Mouse (Mus musculus): ENCODE measurements around the gene Mylk. TPM values are rescaled to one million over a fixed set of nuclear protein-coding genes. Genes with fewer than 3 reads are reported as not detected.

Gene Mylk
- polyA plus RNA-seq, 1 experiment from 2014 or later = 13.4 TPM

GRCm38 (mm10) chr16:34957487-34958230 is 212.6 kb downstream of the Mylk start:
- 77% methylated on average over 8 of the region's 8 CpGs for WGBS
- no peak overlapping the region for H3K9ac ChIP-seq
- ATAC-seq (ENCODE audit: insufficient number of reproducible peaks, insufficient read depth, low FRiP score, low TSS enrichment, low read depth) = no peak

GRCm38 (mm10) chr16:34958667-34959066 is 213.7 kb downstream of the Mylk start:
- peak overlapping the region; percentile 80 for H3K27ac ChIP-seq
- H3K9ac ChIP-seq = no peak overlapping the region
- H3K27me3 ChIP-seq = no peaks in the 10 kb centered on the region
- no peak overlapping the region for H3K4me3 ChIP-seq
- H3K9me3 ChIP-seq = no peaks in the 10 kb centered on the region
- 19% methylated on average over 9 of the region's 9 CpGs for WGBS
- peaks cover 14% of the 10 kb centered on the region for H3K36me3 ChIP-seq
- peak overlapping the region; percentile 14; the same call in 1 of the 2 replicates for H3K4me2 ChIP-seq
- 0 out of 2 replicates have a peak, but pooled peaks have one; percentile 50 for ATAC-seq (ENCODE audit: insufficient number of reproducible peaks, insufficient read depth, low FRiP score, low TSS enrichment, low read depth)
- peaks cover 49% of the 10 kb centered on the region for H3K4me1 ChIP-seq

More at GRCm38 (mm10) chr16:34957487-34958230, 212.6 kb downstream of the Mylk start:
- peak overlapping the region; percentile 80 for H3K27ac ChIP-seq
- no peaks in the 10 kb centered on the region for H3K27me3 ChIP-seq
- no peaks in the 10 kb centered on the region for H3K9me3 ChIP-seq
- H3K4me3 ChIP-seq = no peak overlapping the region
- H3K4me2 ChIP-seq = no peak overlapping the region
- peaks cover 38% of the 10 kb centered on the region for H3K4me1 ChIP-seq
- peaks cover 14% of the 10 kb centered on the region for H3K36me3 ChIP-seq

GRCm38 (mm10) chr16:34959261-34959660 is 214.3 kb downstream of the Mylk start:
- no peaks in the 10 kb centered on the region for H3K9me3 ChIP-seq
- no peak overlapping the region for H3K4me2 ChIP-seq
- H3K9ac ChIP-seq = no peak overlapping the region
- peaks cover 49% of the 10 kb centered on the region for H3K4me1 ChIP-seq
- no peaks in the 10 kb centered on the region for H3K27me3 ChIP-seq
- no peak for ATAC-seq (ENCODE audit: insufficient number of reproducible peaks, insufficient read depth, low FRiP score, low TSS enrichment, low read depth)
- peak overlapping the region; percentile 80 for H3K27ac ChIP-seq
- H3K4me3 ChIP-seq = no peak overlapping the region
- WGBS = 75% methylated on average over 5 of the region's 5 CpGs
- H3K36me3 ChIP-seq = peaks cover 14% of the 10 kb centered on the region

GRCm38 (mm10) chr16:34960243-34960642 is 215.2 kb downstream of the Mylk start:
- no peaks in the 10 kb centered on the region for H3K9me3 ChIP-seq
- WGBS = 71% methylated on average over 5 of the region's 5 CpGs
- peaks cover 49% of the 10 kb centered on the region for H3K4me1 ChIP-seq
- no peak overlapping the region for H3K9ac ChIP-seq
- H3K4me2 ChIP-seq = no peak overlapping the region
- peak overlapping the region; percentile 51; the same call in 1 of the 2 replicates for H3K27ac ChIP-seq
- H3K36me3 ChIP-seq = peaks cover 7% of the 10 kb centered on the region; the same call in 1 of the 2 replicates
- no peak overlapping the region for H3K4me3 ChIP-seq
- no peaks in the 10 kb centered on the region for H3K27me3 ChIP-seq
- ATAC-seq (ENCODE audit: insufficient number of reproducible peaks, insufficient read depth, low FRiP score, low TSS enrichment, low read depth) = no peak

GRCm38 (mm10) chr16:34960866-34961582 is 216.0 kb downstream of the Mylk start:
- WGBS = 62% methylated on average over 9 of the region's 9 CpGs

GRCm38 (mm10) chr16:34962322-34962721 is 217.3 kb downstream of the Mylk start:
- WGBS = 71% methylated on average over 4 of the region's 4 CpGs
- H3K27ac ChIP-seq = 0 out of 2 replicates have a peak overlapping the region, but pooled peaks have one; percentile 3
- H3K27me3 ChIP-seq = no peaks in the 10 kb centered on the region
- H3K4me2 ChIP-seq = no peak overlapping the region
- ATAC-seq (ENCODE audit: insufficient number of reproducible peaks, insufficient read depth, low FRiP score, low TSS enrichment, low read depth) = no peak
- H3K9me3 ChIP-seq = no peaks in the 10 kb centered on the region
- H3K4me3 ChIP-seq = no peak overlapping the region
- H3K9ac ChIP-seq = no peak overlapping the region
- H3K4me1 ChIP-seq = peaks cover 57% of the 10 kb centered on the region
- 0 out of 2 replicates have a peak, but pooled peaks cover under 1% of the 10 kb centered on the region for H3K36me3 ChIP-seq

More at GRCm38 (mm10) chr16:34960866-34961582, 216.0 kb downstream of the Mylk start:
- Histone ChIP-seq H3K36me3 (peaks cover 7% of the 10 kb centered on the region; the same call in 1 of the 2 replicates), H3K4me2 (no peak overlapping the region), H3K4me3 (no peak overlapping the region), H3K27ac (peak overlapping the region; percentile 51; the same call in 1 of the 2 replicates), H3K4me1 (peaks cover 49% of the 10 kb centered on the region), H3K9ac (no peak overlapping the region), H3K27me3 (no peaks in the 10 kb centered on the region), H3K9me3 (no peaks in the 10 kb centered on the region)
- ATAC-seq (ENCODE audit: insufficient number of reproducible peaks, insufficient read depth, low FRiP score, low TSS enrichment, low read depth) = no peak

- no peak overlapping the region for H3K4me3 ChIP-seq
- WGBS = 41% methylated on average over 4 of the region's 4 CpGs
- H3K9ac ChIP-seq = no peak overlapping the region
- no peaks in the 10 kb centered on the region for H3K27me3 ChIP-seq
- peaks cover 56% of the 10 kb centered on the region for H3K4me1 ChIP-seq
- no peaks in the 10 kb centered on the region for H3K9me3 ChIP-seq
- no peak overlapping the region for H3K4me2 ChIP-seq
- H3K36me3 ChIP-seq = no peaks in the 10 kb centered on the region
- no peak overlapping the region for H3K27ac ChIP-seq
- no peak for ATAC-seq (ENCODE audit: insufficient number of reproducible peaks, insufficient read depth, low FRiP score, low TSS enrichment, low read depth)
These were observed 218.0 kb downstream of the Mylk start for GRCm38 (mm10) chr16:34963008-34963407.

GRCm38 (mm10) chr16:34966620-34967081 is 221.6 kb downstream of the Mylk start:
- Histone ChIP-seq H3K4me3 (no peak overlapping the region), H3K36me3 (no peaks in the 10 kb centered on the region), H3K9ac (no peak overlapping the region), H3K27me3 (no peaks in the 10 kb centered on the region), H3K9me3 (no peaks in the 10 kb centered on the region), H3K27ac (no peak overlapping the region), H3K4me2 (no peak overlapping the region), H3K4me1 (peaks cover 22% of the 10 kb centered on the region)
- WGBS = 47% methylated on average over 5 of the region's 5 CpGs
- ATAC-seq (ENCODE audit: insufficient number of reproducible peaks, insufficient read depth, low FRiP score, low TSS enrichment, low read depth) = no peak

GRCm38 (mm10) chr16:34967120-34967800 is 222.2 kb downstream of the Mylk start:
- 49% methylated on average over 10 of the region's 10 CpGs for WGBS
- Histone ChIP-seq H3K4me3 (no peak overlapping the region), H3K4me1 (peaks cover 22% of the 10 kb centered on the region), H3K27me3 (no peaks in the 10 kb centered on the region), H3K27ac (no peak overlapping the region), H3K36me3 (no peaks in the 10 kb centered on the region), H3K9me3 (no peaks in the 10 kb centered on the region), H3K9ac (peak overlapping the region; percentile 32; the same call in 1 of the 2 replicates), H3K4me2 (no peak overlapping the region)
- peak; percentile 80 for ATAC-seq (ENCODE audit: insufficient number of reproducible peaks, insufficient read depth, low FRiP score, low TSS enrichment, low read depth)

GRCm38 (mm10) chr16:34968181-34968580 is 223.2 kb downstream of the Mylk start:
- no peaks in the 10 kb centered on the region for H3K27me3 ChIP-seq
- H3K9ac ChIP-seq = no peak overlapping the region
- WGBS = 86% methylated on average over 5 of the region's 5 CpGs
- no peak overlapping the region for H3K27ac ChIP-seq
- H3K4me3 ChIP-seq = no peak overlapping the region
- H3K36me3 ChIP-seq = no peaks in the 10 kb centered on the region
- H3K4me2 ChIP-seq = no peak overlapping the region
- peaks cover 23% of the 10 kb centered on the region for H3K4me1 ChIP-seq
- no peaks in the 10 kb centered on the region for H3K9me3 ChIP-seq
- ATAC-seq (ENCODE audit: insufficient number of reproducible peaks, insufficient read depth, low FRiP score, low TSS enrichment, low read depth) = no peak

GRCm38 (mm10) chr16:34972471-34972870 is 227.5 kb downstream of the Mylk start:
- H3K27ac ChIP-seq = no peak overlapping the region
- 37% methylated on average over 12 of the region's 12 CpGs for WGBS
- no peak for ATAC-seq (ENCODE audit: insufficient number of reproducible peaks, insufficient read depth, low FRiP score, low TSS enrichment, low read depth)

More at GRCm38 (mm10) chr16:34972471-34972870, 227.5 kb downstream of the Mylk start:
- no peak overlapping the region for H3K4me2 ChIP-seq
- H3K4me1 ChIP-seq = peaks cover 12% of the 10 kb centered on the region
- H3K9me3 ChIP-seq = no peaks in the 10 kb centered on the region
- no peaks in the 10 kb centered on the region for H3K27me3 ChIP-seq
- H3K9ac ChIP-seq = no peak overlapping the region
- H3K36me3 ChIP-seq = no peaks in the 10 kb centered on the region
- H3K4me3 ChIP-seq = no peak overlapping the region

Measured in embryonic facial prominence, embryonic 13.5 days (tissue).